Mouse (Mus musculus): ENCODE results near the gene Celf5. TPM values are rescaled to one million over a fixed set of nuclear protein-coding genes. Genes with fewer than 3 reads are reported as not detected.
"Not testable (repeated sequence)": the region's sequence is repeated elsewhere in the genome, so short reads cannot be mapped to it uniquely, and the experiment has no call there.

Gene Celf5
- total RNA-seq, 2 experiments from 2014 or later, result 256 to 303 TPM

DNA sequence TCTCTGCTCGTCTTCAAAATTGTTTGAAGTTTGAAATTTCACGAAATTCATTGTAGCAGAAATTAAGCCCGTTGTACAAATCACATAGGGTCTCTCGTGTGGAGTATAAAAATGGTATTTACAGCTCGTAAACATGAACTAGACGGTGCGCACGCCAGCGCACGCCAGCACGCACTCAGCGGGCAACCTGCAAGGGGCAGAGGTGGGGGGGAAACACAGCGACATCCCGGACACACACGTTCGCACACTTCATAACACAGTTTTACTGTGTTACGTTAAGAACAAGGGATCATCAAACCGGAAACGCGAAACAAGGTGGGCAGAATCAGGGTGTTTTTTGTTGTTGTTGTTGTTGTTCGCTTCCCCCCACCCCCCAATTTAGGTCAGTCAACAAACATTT is 23.1 kb downstream of the Celf5 start:
- intact Hi-C loops (cut with DNase I), result loop anchor here (10.0 kb wide), 1 partner anchor 265 kb away; no protein-coding TSS in a partner anchor
- peak; percentile 2 to 3 for DNase-seq (ENCODE audit: low spot score in 2 of 2)

DNA sequence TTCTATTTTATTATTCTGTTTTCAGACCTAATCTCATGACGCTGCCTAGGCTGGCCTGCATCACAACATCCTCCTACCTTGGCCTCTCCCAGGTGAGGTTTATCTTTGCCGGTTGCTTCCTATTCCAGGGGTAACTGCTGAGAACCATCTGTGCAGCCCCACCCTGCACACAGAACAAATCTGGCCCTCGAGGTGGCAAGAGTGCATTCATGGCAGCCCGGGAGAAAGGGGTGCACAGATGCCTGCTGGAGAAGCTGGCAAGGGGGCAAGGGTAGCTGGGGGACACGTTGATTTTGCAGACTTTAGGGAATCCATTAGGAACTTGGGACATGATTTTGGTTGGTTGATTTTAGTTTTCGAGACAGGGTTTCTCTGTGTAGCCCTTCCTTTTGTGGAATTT is 24.2 kb downstream of the Celf5 start:
- intact Hi-C loops (cut with DNase I), result loop anchor here (10.0 kb wide), 1 partner anchor 263 kb away; no protein-coding TSS in a partner anchor
- peak; percentile 2 to 5 for DNase-seq (ENCODE audit: low spot score in 2 of 2)

DNA sequence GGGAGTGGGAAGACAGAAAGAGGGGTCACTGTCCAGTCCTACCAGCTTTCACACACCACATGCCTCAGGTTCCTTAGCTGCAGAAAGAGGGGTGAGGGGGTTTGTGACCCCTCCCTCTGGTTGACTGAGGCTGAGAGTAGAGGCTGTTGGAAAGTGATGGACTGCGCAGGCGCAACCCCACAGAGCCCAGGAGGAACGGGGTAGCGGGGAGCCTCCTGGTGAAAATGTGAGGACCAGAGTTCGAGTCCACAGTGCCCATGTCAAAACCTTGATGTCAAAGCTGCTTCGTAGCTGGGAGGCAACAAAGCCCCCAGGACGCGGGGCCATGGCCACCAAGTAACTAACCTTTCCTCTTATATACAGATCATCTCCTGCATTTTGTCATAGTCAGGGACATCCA is 24.9 kb downstream of the Celf5 start:
- peak in 1 of 2 experiments; percentile 7 for DNase-seq (ENCODE audit: low spot score in 2 of 2)
- intact Hi-C loops (cut with DNase I), result loop anchor here (10.0 kb wide), 1 partner anchor 263 kb away; no protein-coding TSS in a partner anchor

DNA sequence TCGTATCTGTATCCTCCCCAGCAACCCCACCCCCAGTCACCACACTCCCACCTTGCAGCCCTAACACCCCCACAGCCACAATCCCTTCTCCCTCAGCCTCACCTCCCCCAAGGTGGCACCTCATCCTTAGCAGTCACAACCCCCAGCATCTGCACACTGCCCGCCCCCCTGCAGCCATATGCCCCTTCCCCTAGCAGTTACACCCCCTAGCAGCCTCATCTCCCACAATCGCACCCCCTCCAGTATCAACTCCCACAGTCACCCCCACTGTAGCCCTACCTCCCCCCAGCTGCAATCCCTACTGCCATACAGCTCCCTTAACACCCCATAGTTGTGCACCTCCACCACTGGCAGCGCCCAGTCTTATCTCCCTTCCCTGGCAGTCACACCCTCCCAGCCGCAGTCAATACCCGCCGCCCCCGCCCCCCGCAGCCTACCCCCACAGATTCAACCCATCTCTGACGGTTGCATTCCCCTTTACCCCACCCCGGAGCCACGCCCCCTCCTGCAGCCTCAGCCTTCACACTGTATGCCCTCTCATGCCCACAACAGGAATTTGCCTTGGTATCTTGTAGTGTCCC is 25.4 kb downstream of the Celf5 start:
- no peak for DNase-seq (ENCODE audit: low spot score in 2 of 2)
- intact Hi-C loops (cut with DNase I), result loop anchor here (10.0 kb wide), 1 partner anchor 262 kb away; no protein-coding TSS in a partner anchor

DNA sequence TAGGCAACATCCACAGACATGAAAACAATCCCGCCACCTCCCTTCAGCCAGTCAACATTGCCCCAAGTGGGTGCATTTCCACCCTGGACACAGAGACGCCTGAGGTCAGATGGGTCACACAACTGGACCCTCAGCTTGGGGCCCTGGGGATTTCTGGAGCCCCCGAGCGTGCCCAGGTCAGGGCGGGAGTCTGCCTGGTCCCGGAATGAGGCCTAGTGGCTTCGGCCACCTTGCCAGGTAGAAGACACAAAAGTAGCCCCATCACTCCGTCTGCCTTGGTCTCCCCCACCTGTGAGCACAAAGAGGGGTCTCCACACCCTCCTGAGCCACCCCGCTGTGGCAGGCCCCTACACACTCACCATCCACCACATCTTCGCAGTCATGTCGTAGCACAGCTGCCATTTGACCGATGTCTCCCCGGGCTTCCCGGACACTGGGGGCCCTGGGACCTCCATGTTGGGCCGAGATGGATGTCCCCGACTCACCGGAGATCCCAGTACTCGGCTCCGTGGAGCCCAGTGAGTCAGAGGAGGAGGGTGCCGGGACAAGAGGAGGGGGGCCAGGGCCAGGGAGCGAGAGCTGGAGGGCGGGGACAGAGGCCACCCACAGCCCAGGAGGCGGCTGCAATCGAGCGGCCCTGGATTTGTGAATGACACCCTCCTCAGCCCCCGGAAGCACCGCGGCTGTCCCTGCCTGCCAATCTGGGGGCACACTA is 27.2 kb downstream of the Celf5 start, which contains the start of gene Nfic:
Nfic (minus strand) TSS at position 455 of the 715 bp plus-strand sequence.
- DNase-seq (ENCODE audit: low spot score in 2 of 2), result peak in 1 of 2 experiments; percentile 3
- intact Hi-C loops (cut with DNase I), result loop anchor here (10.0 kb wide), 1 partner anchor 261 kb away; no protein-coding TSS in a partner anchor

DNA sequence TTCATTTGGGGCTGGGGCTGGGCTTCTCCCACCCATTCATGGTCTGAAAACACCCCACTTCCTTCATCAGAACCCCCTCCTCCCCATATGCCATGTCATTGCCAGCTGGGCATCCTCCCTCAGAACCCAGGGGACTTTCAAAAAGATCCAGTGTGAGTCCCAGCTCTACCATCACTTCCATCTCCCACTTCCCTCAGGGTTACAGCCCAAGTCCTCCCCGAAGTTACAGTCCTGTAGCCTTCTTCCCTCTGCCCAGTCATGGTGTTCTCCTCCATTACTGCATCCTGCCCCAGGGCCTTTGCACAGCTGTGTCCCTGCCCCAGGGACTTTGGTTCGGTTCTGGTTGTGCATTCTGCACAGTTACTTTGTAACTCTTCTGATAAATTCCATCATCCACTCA is 28.4 kb downstream of the Celf5 start:
- intact Hi-C loops (cut with DNase I), result loop anchor here (10.0 kb wide), 1 partner anchor 259 kb away; no protein-coding TSS in a partner anchor
- DNase-seq (ENCODE audit: low spot score in 2 of 2), result no peak

DNA sequence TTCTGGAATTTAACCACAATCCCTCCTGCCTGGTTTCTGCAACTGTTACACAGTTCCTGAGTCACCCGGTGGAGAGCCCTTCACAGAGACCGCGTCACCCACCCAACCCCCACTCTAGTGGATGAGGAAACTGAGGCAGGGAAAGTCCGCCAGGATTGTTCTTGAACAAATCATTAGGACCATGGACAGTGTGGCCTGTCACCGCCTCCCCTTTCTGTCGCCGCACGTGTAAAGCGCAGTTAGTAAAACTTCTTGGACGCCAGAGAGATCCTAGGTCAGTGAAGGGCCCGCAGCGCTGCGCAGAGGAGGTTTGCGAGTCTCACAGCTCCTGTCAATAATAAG is 29.6 kb downstream of the Celf5 start:
- no peak for DNase-seq (ENCODE audit: low spot score in 2 of 2)
- intact Hi-C loops (cut with DNase I), result loop anchor here (10.0 kb wide), 1 partner anchor 258 kb away; no protein-coding TSS in a partner anchor

DNA sequence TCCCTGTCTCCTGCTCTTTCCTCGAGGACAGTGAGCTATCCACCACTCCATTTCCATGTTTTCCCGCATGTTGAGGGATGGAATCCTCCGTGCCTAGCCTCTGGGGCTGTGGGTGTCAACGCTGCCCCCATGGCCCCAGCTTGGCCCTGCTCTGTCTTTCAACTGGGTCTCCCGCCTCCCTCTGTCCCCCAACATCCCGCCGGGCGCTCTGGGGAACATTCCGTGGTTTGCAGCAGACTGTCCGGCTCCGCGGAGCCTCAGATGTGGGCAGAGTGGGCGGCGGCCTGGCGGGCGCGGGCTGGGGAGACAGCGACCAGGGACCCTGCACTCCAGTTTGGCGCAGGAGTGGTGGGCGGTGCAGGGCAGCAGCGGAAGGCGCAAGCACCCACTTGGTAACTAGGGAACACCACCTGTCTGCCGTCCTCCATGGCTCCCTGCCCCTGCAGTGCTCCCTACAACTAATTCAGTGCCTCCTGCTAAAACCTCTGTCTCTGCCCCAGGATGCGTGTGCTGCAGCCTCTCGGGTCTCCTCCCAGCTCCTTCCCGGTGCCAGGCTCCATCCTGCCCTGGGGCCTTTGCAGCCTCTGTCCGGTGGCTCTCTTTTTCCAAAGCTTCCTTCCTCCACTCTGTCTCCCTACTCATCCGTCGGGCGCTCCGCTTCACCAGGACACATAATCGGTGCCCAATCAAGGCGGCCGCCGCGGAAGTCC is 30.1 kb downstream of the Celf5 start:
- DNase-seq (ENCODE audit: low spot score in 2 of 2), result peak in 1 of 2 experiments; percentile 6
- intact Hi-C loops (cut with DNase I), result loop anchor here (10.0 kb wide), 1 partner anchor 258 kb away; no protein-coding TSS in a partner anchor

DNA sequence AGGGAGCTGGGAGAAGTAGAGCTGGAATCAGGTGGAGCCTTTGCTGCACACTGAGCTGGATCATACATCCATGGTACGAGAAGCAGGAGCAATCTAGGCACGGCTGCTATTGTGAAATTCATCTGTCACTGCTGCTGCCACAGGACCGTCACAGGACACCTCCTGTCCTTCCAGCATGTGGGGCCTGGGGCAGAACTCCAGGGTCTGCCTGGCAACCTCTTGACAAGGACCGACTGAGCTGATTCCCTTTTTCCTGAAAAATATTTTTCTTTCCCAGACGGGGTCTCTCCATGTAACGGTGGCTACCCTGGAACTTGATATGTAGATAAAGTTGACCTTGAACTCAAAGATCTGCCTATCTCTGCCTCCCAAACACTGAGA is 31.2 kb downstream of the Celf5 start:
- DNase-seq (ENCODE audit: low spot score in 2 of 2), result peak in 1 of 2 experiments; percentile 3
- intact Hi-C loops (cut with DNase I), result loop anchor here (10.0 kb wide), 1 partner anchor 257 kb away; no protein-coding TSS in a partner anchor

DNA sequence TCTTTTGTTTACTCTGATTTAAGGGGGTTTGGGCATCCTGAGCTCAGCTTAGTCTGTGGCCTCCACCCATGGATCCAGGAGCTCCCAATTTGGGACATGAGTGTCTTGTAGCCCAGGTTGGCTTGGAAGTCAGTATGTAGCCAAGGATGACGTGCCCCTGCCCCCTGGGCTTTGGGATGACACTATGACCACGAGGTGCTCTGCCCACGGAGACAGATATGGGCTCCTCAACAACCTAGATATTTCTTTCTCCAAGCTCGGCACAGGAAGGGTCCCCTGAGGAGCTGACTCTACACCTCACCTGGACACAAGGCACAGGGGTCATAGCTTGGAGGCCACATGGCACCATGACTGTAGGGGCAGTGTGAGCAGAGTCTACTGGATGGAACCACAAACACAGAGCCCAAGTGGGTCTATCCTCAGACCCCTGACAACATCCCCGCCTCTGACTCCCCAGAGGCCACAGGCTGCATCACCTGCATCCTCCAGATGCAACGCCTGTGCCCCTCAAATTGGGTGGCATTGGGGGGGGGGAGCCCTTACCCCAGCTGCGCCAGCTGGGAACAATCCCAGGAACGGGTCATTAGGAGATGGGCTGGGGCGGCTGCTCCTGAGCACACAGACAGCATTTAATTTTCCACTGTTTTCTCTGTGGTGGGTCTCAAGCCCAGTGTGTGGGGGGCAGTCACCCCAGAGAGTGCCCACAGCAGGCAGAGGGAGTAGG is 31.7 kb downstream of the Celf5 start:
- intact Hi-C loops (cut with DNase I), result loop anchor here (10.0 kb wide), 1 partner anchor 256 kb away; no protein-coding TSS in a partner anchor
- peak in 1 of 2 experiments; percentile 3 for DNase-seq (ENCODE audit: low spot score in 2 of 2)

DNA sequence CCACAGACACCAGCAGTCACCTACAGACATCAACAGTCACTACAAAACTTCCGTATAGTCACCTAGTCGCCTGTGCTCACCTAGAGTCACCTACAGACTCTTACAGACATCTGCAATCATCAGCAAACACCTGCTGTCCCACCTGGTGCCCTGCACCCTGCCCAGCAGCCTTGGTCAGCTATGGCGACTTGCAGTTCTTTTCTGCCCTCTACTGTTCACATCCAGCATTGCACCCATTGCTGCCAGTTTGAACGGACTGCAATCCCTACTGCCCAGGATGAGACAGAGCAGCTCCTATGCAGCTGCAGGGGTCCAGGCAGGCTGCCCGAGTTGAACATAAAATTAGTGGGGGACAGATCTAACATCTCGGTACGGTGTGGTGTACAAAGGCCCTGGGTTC is 32.4 kb downstream of the Celf5 start:
- peak in 1 of 2 experiments; percentile 82 for DNase-seq (ENCODE audit: low spot score in 2 of 2)
- intact Hi-C loops (cut with DNase I), result loop anchor here (10.0 kb wide), 1 partner anchor 255 kb away; no protein-coding TSS in a partner anchor

DNA sequence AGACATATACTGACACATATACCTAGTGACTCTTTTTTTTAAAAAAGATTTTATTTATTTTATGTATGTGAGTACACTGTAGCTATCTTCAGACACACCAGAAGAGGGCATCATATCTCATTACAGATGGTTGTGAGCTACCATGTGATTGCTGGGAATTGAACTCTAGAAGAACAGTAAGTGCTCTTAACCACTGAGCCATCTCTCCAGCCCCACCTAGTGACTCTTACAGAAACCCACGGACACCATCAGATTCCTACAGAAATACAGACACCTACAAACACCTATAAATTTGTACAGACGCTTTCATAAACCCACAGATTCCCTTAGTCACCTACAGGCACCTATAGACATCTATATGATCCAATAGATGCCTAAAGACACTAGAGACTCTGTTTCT is 37.0 kb downstream of the Celf5 start:
- DNase-seq (ENCODE audit: low spot score in 2 of 2); intact Hi-C loops (cut with DNase I): not testable (repeated sequence)

DNA sequence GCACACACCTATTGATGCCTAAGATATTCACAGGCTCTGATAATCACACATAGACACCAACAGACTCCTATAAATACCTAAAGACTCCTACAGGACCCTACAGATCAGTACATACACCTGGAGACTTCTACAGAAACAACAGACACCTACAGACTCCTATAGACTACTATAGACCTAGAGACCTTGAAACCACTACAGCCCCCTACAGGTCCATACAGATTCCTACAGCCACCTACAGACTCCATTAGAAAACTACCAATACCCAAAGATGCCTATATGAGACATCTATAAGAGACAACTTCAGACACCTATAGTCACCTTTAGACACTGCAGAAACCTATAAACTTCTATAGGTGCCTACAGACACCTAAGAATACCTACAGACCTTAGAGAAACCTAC is 41.5 kb downstream of the Celf5 start:
- no peak for DNase-seq (ENCODE audit: low spot score in 2 of 2)
- intact Hi-C loops (cut with DNase I), result no loop called here

DNA sequence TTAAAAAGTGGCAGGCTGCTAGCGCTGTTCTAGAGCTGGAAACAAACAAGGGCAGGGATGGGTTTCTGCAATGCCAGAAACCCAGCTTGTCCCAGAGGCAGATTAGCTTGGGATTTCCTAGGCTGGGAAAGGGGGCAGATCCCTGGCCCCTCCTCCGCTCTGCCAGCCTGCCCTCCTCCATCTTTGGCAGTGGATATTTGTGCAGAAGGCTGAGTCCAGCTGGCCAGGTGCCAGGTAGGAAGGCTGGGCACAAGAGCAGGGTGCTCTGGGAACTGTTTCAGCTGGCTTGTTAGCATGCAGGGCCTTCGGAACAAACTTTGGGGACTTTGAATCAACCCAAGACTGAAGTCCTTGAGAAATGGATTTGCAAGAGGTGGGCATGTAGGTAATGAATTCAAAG is 47.1 kb downstream of the Celf5 start:
- DNase-seq (ENCODE audit: low spot score in 2 of 2), result peak in 1 of 2 experiments; percentile 58
- intact Hi-C loops (cut with DNase I), result loop anchor here (2.0 kb wide), 1 partner anchor 25 kb away; no protein-coding TSS in a partner anchor

DNA sequence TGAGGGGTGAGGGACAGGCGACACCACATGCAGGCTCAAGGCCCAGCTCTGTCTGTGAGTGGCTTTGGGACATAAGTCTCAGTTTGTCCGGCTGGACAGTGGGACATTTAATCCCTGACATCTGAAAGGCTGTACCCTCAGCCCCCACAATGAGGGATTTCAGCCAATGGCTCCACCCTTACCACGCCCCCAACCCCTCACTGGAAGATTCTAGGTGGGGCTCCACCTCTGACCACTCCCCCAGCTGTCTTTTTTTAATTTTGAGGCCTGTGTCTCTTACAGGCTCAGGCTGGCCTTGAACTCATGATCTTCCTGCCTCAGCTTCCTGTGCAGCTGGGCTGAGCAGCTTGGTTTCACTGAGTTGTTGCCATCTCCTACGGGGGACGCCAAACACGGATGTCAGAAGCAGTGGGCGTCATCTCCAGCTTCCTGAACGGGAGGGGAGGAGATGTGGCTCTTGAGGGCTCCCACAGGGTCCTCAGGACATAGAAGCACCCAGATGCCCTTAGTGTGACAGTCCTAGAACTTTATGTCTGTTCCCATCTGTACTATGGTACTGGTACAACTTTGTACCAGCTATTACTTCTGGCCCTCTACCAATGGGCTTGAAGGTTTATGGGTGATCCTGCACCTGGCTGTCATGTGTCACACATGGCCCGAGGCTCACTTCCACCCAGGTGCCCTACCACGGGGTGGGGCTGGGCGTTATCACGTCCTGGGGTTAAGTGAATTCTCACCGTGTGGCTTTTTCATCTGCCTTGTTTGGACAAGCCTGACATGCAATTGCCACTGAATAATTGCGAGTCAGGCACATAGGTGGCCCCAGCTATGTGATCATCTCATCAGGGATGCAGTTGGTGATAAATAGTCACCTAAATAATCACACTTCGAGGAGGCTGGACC is 47.9 kb downstream of the Celf5 start:
- intact Hi-C loops (cut with DNase I), result loop anchor here (2.0 kb wide), 1 partner anchor 24 kb away; no protein-coding TSS in a partner anchor
- no peak for DNase-seq (ENCODE audit: low spot score in 2 of 2)

DNA sequence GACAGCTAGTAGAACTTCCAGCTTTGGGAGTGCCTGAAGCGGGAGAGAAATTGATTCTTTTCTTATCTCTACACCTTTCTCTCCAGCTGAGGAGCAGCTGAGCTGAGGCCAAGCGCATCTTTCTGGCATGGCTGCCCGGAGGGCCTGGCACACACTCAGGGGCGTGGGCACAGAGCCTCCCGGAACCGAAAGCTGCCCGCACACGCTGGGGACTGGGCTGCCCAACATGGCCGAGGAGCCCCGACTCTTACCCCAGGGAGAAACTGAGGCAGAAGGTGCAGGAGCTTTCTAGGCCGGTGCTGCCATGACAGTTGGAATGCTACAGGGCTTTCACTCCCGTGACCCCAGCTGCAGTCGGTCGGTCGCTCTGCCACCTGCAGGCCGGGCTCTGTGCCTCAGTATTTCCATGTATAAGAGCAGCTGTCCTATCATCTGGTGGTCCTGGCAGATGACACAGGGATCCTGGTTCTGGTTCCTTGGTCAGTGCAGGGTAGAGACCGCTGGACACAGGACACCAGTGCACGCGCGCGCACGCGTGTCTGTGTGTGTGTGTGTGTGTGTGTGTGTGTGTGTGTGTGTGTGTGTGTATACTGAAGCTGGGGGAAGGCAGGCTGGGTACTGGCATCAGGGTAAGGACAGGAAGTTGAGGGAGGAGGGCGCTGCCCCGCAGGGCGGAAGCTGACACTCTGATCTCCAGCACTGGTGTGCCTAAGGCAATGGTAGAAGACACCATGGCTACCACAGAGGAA is 48.8 kb downstream of the Celf5 start:
- intact Hi-C loops (cut with DNase I), result loop anchor here (2.0 kb wide), 1 partner anchor 23 kb away; no protein-coding TSS in a partner anchor
- DNase-seq (ENCODE audit: low spot score in 2 of 2), result no peak

DNA sequence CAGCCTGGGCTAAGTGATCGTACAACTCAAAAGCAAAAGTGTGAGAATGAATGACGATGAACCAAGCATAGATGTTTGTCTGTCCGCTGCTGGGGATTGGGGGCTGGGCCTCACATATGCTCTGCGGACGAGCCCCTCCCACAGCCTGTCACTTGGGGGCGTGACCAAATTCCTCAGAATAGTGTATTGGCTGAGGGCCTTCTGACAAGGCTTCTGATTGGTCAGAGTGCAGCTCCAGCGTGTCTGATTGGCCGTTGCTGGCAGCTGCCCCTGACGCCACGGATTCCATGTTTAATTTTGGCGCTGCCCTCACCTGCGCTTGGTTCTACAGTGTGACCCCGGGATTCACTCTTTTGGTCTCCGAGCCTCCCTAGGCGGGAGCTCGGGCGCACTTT is 49.6 kb downstream of the Celf5 start:
- intact Hi-C loops (cut with DNase I), result no loop called here
- peak; percentile 87 to 90 for DNase-seq (ENCODE audit: low spot score in 2 of 2)
